Mouse (Mus musculus) right cerebral cortex, postnatal 10 days (tissue): Measurements from ENCODE around the gene Capn5.
A peak's percentile ranks its signal among the peaks of the same experiment; 100 is the strongest.

Experiments used
- DNase-seq, 2 experiments: peaks; one replicate each; pipeline ENCODE4 v3.0.0; 2021; ENCODE audit warnings: low spot score in 2 of 2

The Capn5 gene

GRCm38 (mm10) chr7:98109771-98110170 lies 68.3 kb downstream of the Capn5 start:
- no peak for DNase-seq

- DNase-seq = no peak
Observed at GRCm38 (mm10) chr7:98108636-98109430, 69.2 kb downstream of the Capn5 start.

GRCm38 (mm10) chr7:98106272-98106671 lies 71.8 kb downstream of the Capn5 start:
- DNase-seq = no peak

- no peak for DNase-seq
Observed at GRCm38 (mm10) chr7:98104481-98105435, 73.3 kb downstream of the Capn5 start.

GRCm38 (mm10) chr7:98103942-98104292 lies 74.2 kb downstream of the Capn5 start:
- no peak for DNase-seq

- DNase-seq = peak; percentile 86 to 92
Observed at GRCm38 (mm10) chr7:98103002-98103941, 74.8 kb downstream of the Capn5 start.

- DNase-seq = no peak
Observed at GRCm38 (mm10) chr7:98102488-98102887, 75.6 kb downstream of the Capn5 start.

GRCm38 (mm10) chr7:98097557-98097956 lies 80.5 kb downstream of the Capn5 start:
- DNase-seq = no peak

GRCm38 (mm10) chr7:98095852-98096251 lies 82.2 kb downstream of the Capn5 start:
- DNase-seq = no peak

- DNase-seq = no peak
Observed at GRCm38 (mm10) chr7:98086346-98086745, 91.7 kb downstream of the Capn5 start.

- DNase-seq = no peak
Observed at GRCm38 (mm10) chr7:98085314-98085713, 92.8 kb downstream of the Capn5 start.

- no peak for DNase-seq
Observed at GRCm38 (mm10) chr7:98084541-98085293, 93.4 kb downstream of the Capn5 start.

- DNase-seq = no peak
Observed at GRCm38 (mm10) chr7:98082376-98082775, 95.7 kb downstream of the Capn5 start.

GRCm38 (mm10) chr7:98077453-98077852 lies 100.6 kb downstream of the Capn5 start:
- DNase-seq = no peak

- DNase-seq = peak; percentile 58 to 76
Observed at GRCm38 (mm10) chr7:98071620-98072019, 106.5 kb downstream of the Capn5 start.
